Mouse (Mus musculus) brain, embryonic 18.5 days (tissue): ENCODE results near the gene Dpysl4.

Source experiments
- DNase-seq: peaks from one replicate; pipeline ENCODE4 v3.0.0-alpha.2; 2012; ENCODE audit warnings: low read depth, low spot score

Dpysl4 gene

DNA sequence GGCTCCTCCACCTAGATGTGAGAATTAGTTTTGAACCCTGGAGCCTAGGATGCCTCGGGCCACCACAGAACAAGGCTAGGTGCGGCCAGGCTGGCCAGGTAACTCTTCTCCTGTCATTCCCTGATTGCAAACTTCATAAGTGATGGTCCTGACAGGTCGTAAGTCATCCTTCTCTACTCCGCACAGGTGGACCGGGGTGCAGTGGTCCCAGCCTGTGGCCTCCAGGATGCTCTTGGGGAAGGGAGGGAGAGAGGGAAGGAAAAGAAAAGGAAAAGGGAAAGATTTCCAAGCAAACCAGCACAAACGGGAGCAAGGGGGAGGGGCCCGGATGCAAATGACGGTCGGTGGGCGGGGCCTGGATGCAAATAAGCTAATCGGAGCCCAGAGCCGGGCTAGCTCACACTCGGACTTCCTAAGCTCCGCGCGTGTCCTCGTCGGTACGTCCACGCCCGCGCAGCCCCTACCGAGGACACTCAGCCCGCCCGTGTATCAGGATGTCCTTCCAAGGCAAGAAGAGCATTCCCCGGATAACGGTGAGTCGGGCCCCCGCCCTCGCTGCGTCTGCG, at the start of gene Dpysl4:
TSS of gene Dpysl4 (plus strand) at position 373 of the 566 bp plus-strand sequence.
- peak; percentile 64 for DNase-seq

DNA sequence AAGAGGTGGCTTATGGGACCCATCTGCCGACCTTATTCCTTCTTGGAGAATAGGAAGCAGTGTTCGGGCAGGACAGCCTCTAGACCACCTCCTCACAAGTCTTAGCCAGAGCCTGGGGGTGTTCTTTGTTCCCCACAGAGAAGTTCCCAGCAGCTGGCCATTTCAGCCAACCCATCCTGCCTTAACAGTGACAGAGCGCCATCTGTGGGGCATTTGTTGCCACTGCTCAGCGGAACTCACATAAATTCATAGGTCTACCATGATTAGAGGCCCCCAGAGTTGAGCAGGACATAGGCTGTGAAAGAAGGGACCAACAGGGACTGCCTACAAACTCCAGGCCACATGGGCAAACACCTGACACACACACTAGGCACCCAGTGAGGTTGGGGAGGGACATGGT, 22.4 kb upstream of the Dpysl4 start:
- no peak for DNase-seq

DNA sequence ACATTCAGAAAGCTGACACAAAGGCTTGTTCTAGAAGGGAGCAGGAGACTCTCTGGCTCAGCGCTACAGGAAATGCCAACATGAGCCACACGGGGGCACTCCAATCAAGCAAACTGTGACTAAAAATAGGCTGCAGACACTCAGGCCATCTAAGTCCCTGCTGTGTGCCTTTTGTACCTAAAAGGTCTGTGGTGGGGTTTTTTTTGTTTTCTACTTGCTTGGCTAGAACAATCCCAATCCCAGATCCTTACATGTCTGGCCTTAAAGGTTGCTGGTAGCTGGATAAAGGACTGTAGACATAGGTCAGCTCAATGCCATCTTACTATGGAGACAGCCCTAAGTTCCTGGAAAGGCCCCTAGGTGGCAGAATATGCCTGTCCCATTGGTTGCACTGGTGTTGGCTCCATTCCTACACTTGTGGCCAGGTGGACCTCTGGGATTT, 17.6 kb upstream of the Dpysl4 start:
- peak; percentile 59 for DNase-seq

DNA sequence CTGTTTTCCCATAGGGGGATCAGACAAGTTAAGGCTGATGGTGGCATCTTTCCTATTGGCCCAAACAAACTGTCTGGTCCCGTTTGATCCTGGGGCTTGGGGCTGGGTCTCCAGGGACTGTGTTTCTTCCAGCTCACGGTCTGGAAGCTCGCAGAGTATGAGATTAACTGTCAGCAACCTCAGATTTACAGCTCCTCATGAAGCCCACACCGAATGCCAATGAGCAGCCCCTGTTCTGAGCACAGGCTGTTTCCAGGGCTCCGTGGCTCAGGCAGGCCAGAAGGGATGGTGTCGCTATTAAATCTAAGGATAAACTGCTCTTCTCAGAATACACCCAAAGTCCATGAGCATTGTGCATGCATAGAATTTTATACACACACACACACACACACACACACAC, 11.6 kb upstream of the Dpysl4 start:
- no peak for DNase-seq

DNA sequence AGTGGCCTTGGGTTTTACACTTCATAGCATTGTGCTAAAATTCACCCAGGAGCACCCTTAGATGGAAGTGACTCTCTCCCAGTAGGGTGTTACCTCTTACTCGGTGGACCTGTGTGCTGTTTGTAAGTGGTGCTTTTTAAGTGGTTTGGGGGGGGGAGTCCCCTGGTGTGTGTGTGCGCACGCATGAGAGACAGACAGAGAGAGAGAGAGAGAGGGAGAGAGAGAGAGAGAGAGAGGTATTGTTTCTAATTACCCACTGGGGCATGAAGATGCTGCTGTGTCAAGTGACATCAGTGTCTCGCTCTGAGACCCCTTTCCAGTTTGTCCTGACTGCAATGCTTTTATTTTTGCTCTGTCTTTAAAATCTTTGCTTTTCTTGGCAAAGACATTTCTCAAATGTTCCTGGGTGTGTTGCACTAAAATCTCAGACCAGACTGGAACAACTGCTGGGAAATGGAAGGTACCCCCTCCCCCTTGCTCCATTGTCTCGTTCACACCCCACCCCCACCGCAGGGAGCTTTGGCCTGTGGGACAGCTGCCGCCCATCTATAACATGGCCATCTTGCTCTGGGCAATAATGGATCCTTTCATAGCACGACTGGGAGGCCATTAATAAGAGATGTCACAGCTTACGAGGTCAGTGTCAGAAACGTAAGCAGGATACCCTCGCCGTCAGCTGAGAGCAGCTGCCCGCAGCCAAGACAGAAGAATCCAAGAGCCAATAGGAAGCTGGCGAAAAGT, 10.6 kb upstream of the Dpysl4 start:
- DNase-seq: no peak

DNA sequence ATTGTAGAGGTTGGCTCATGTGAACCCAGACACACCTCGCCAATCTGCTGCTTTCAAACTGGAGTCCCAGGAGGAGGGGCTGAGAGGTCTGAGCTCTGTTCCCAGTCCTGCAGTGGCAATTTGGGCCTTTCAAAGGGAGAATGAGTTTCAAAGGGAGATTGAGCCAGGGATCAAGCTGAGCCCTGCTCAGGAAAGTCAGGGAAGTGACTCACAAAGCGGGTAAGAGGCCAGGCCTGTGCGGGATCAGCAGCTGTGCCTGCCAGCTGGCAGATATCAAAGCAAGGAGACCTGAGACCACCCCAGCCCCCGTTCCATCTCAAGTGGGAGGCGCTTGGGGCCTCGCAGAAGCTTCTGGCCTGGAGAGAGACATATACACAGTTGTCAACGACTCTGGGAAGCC, 8.5 kb upstream of the Dpysl4 start:
- DNase-seq: no peak

DNA sequence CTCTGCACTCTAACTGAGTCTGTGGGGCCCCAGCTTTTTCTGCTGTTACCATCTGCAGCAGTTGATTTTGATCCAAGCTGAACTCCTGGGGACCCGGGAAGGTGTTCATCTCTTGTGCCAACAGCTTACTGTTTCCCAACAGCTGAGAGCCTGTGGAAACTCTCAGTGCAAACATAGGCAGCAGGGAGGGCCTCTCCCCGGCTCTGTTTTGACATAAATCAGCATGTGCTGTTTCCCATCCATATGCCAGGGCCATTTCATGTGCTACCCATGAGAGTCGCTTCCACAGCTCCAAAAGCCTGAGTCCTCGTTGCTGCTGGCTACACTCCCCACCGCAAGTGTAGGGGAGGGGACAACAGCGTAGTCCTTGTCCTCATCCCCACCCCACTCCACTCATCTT, 7.6 kb upstream of the Dpysl4 start:
- no peak for DNase-seq

DNA sequence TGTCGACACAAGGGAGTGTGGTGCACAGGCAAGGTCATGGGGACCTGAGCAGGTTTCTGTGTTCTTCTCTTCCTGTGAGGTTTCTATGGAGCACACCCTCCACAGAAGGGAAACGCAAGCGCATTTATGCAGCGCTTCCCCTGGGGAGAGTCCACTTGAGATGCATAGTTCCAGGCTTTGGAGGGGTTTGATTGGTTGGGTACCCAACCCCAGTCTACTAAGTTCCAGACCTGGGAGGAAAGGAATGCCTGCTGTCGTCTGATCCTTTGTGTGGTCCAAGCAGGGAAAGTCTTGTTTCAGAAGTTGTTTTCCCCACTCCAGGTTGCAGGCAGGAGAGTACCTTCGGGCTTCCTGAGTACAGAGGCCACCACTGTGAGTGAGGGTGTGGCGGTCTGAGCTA, 6.7 kb upstream of the Dpysl4 start:
- DNase-seq: no peak

DNA sequence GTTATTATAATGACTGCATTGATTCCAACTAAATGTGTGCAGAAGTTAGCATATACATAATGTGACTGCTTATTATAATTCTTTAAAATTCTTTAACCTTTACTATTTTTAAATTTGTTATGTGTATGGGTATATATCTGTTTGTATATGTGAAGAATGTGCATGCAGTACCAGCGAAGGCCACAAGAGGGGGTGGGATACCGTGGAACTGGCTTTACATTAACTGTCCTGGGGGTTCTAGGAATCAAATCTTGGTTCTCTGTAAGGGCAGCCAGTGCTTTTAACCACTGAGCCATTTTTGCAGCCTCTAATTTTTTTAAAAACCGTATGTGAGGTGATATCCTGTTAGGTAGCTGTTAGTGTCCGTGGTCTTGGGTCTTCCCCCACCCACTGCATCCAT, 5.1 kb upstream of the Dpysl4 start:
- DNase-seq: no peak

DNA sequence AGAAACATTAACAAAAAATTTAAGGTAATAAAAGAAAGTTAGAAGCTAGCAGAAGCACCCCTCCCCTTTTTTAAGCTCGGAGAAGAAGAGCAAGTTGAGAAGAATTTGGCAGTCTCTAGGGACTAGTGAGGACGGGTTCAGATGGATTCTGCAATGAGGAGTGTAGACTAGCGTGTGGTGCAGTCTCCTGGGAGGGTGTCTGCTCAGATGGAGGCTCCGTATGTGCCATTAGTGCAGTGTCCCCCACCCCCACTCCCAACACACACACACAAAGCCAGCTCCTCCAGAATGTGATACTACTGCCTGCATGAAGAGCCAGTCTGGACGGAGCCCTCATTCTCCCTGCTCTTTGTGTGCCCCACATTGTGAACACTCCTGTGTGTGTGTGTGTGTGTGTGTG, 4.6 kb upstream of the Dpysl4 start:
- no peak for DNase-seq

DNA sequence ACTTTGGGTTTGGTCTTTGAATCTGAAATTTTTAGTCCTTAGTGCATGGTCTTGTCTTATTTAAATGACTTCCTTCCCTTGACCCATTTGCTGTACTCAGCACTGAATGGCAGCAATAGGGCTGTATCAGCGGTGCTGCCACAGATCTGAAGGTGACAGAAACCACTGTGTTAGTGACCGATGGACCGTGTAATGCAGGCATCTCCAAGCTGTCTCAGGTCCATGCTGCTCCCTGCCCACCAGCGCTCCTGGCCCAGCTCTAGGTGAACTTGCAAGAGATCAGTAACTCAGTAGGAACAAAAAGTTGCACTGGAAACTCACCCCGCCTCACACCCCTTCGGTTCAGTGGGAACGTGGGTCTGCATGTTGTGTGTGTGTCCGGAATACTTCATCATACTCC, 3.5 kb upstream of the Dpysl4 start:
- DNase-seq: no peak

DNA sequence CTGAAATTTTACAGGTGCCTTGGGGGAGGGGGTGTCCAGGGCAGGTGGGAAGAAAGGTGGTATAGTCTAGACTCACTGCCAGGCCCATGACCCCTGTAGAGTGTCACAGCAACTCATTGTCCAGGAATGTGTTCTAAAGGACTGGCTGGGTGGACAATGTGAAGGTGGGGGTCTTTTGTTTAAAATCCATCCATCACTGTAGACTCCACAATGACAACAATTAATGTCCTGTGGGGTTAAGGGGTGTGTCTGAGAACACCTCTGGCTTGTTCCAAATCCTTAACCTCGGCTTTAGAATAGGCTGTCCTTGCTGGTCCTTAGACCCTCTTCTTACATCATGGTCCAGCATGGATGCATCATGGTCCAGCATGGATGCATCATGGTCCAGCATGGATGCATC, 1.5 kb upstream of the Dpysl4 start:
- no peak for DNase-seq

DNA sequence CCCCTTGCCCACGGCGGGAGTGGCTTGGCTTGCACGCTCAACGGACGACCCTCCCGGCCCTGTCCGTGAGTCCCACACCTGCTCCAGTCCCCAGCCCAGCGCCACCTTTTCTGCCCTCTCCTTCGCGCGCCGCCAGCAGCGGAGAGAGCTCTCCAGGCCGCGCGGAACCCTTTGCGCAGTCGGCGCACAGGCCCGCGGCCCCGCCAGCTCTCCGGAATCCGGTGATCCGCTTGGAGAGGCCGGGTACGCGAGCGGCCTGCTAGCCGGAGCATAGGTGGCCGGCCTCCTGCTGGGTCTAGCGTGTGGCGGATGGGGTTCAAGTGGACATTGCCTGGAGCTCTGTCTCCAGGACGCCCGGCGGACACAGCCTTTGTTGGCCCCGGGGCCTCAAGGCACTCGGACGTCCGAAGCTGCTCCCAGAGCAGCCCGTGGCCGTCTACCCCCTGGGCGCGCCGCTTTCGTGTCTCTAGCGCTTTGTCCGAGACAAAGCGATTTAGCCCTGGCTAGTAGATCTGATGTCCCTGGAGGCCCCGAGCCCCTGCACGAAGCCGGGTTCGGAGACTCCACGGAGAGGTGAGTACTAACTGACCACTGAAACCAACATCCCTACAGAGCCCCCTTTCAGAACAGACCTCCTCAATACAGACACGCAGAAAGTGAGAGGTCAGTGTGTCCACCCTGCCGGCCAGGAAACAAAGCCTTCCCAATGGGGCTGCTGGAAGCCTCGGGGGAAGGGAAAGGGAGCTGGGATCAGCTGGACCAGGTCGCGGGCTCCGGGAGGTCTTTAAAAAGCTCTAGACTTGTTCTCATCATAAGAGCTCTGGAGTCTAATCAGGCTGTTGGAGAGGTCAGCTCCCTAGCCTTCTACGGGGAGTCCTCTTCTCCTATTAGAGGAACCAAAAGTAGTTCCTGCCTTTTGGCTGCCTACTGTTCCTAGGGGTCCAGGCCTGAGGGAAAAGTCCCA, 676 bp downstream of the Dpysl4 start:
- no peak for DNase-seq

DNA sequence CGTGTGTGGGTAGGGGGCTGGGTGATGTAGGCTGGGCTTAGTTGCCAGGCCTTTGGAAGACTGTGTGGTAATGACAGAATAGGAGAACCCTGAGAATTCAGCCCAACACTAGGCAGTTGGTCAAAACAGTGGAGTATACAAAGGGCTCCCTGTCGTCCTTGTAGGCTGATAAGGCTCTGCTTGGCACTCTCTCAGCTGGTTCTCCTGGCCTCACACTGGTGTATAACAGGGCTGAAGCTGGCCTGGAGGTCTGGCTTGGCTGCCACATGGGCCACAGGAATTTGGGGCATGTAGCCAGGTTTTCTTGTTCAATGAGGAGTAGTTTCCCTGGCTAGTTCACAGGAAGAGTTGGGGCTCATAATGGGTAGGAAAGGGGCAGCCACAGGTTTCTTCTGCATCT, 2.0 kb downstream of the Dpysl4 start:
- DNase-seq: no peak

DNA sequence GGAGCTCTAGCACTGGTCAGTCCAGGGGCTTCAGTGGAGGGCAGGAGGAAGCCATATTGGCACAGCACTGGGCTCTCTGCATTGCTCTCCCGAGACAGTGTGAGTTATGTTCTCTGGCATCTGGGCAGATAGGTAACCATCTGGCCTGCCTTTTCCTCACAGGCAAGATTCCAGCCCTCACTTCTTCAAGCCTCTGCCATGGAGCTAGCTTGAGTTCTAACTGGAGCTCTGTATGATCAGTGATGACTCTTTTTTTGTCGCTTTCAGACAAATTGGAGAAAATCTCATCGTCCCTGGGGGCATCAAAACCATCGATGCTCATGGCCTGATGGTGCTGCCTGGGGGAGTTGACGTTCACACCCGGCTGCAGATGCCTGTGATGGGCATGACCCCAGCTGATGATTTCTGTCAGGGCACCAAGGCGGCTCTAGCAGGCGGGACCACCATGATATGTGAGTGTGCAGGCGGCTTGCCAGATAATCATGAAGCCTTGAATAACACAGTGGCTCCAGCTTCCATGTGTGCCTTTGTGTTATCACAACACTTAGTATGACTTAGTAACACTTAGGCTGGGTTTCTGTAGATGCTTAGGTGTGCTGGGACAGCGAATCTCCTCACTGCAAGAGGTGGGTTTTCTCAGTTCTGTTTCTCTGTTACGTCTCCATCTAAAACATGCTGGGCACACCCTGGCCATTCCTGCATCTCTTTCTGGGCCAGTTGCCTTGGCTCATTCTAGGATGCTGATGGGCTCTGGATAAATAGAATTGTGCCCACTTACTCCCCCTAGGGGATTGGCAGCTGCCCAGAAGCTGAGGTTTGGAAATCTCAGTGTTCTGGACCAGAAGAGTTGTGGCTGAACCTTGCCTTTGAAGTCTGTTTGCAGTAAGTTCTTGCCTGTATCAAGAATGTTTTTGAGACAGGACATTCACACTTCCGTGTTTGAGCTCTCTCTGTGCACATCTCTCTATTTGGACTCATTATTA, 4.4 kb downstream of the Dpysl4 start:
- DNase-seq: no peak

DNA sequence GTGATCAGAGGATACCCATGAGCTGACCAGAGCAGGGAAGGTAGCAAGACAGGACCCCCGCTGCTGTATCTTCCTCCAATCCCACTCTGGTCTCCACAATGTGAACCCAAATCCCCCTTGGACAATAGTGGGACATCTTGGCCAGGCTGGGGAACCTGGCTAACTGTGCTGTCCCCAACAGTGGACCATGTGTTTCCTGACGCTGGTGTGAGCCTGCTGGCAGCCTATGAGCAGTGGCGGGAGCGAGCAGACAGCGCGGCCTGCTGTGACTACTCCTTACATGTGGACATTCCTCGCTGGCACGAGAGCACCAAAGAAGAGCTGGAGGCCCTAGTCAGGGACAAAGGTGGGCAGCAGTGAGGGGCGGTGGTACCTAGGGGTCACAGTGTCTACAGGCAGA, 5.9 kb downstream of the Dpysl4 start:
- no peak for DNase-seq

DNA sequence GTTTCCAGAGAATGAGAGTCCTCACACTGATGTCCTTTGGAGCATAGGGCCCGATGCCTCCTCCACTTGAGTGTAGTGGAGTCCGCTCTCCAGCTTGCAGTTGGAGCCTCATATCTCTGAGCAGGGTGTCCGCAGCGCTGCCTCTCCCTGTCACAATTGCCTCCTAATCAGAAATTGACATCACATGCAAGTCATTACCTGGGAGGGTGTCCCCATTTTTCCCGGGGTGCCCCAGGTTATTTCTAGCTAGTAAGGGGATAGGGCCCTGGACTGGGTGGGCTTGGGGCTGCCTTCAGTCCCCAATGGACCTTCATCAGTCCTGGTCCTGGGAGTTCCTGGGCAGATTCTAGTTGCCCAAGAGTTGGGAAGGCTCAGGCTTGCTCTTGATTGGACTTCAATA, 6.9 kb downstream of the Dpysl4 start:
- no peak for DNase-seq

DNA sequence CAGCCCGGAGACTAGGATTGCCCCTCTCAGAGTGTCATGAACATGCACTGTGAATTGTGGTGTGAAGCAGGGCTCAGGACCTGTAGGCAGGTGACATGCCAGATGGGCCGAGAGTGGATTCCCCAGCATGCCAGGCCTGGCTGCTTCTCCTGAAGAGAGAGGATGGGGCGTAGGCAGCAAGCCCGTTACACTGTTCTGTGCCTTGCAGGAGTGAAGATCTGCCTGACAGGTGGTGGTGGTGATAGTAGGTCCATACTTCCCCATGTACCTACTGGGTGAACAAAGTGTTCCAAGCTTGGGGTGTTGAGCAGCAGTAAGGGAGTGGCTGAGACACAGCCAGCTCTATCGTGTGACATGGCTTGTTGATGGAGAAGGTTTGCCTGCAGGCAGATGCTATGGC, 7.3 kb downstream of the Dpysl4 start:
- no peak for DNase-seq

DNA sequence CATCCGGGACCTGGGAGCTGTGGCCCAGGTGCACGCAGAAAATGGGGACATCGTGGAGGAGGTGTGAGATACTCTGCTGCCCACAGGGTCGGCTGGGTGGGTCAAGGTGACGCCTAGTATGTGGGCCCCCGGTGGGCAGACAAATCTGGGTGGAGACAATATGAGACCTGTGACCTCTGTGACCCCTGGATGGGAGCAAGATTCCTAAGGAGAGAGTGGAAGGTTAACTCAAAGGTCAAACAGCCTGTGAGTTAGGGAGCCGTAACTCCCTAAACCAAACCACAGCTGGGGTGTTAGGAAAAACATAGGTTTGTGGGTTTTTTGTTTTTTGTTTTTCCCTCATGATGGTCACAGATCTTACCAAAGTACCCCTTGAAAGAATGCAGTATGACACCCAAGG, 8.0 kb downstream of the Dpysl4 start:
- no peak for DNase-seq

DNA sequence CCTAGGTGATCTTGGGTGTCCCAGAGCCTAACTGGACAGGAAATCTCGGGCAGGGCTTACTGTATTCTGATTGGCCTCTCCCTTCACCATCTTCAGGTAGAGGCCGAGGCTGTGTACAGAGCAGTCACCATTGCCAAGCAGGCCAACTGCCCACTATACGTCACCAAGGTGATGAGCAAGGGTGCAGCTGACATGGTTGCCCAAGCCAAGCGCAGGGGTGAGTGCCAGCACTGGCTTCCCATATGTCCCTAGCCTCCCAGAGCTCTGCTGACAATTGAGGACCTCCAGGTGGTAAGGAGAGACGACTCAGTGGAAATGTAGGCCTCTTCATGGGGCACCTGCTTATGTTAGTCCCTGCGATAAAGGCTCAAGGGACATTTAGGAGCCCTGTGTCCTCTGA, 9.0 kb downstream of the Dpysl4 start:
- no peak for DNase-seq

DNA sequence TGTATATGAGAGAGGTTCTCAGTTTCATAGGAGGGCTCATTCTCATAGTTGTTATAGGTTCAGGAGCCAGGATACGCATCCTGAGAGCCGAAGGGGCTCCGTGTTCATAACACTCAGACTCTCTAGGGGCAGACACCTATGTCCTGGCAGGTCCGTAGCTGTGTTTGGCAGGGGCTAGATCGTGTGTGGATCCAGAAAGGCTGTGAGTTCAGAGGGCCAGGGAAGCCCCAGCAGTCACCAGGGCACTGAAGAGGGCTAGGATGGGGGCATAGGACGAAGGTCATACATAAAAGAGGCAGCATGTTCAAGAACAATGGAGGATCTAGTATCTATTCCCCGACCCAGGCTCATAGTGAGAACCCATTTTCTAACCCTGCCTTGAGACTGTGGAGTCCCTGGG, 9.5 kb downstream of the Dpysl4 start:
- no peak for DNase-seq
